Mouse (Mus musculus) gastrocnemius, postnatal 10 days (tissue): ENCODE measurements around the gene Ipo9. TPM values are rescaled to one million over a fixed set of nuclear protein-coding genes. Genes with fewer than 3 reads are reported as not detected.

Experiments
- DNase-seq: peaks from one replicate; pipeline ENCODE4 v3.0.0; 2021; ENCODE audit warnings: mixed read lengths
- microRNA-seq, 2 experiments: library from miRNA; unstranded; fragments of <30 nt; microRNA quantifications; one replicate each; pipeline ENCODE4 v1.2.0; 2021
- total RNA-seq, 2 experiments: library from RNA; stranded (reverse); gene quantifications; 2 replicates each; pipeline ENCODE4 v1.2.3; 2021

Gene Ipo9
- total RNA-seq, 2 experiments from 2014 or later = 50.9 to 61.4 TPM

GRCm38 (mm10) chr1:135368245-135368644 lies 62.1 kb downstream of the Ipo9 start:
- peak; percentile 85 for DNase-seq

DNA sequence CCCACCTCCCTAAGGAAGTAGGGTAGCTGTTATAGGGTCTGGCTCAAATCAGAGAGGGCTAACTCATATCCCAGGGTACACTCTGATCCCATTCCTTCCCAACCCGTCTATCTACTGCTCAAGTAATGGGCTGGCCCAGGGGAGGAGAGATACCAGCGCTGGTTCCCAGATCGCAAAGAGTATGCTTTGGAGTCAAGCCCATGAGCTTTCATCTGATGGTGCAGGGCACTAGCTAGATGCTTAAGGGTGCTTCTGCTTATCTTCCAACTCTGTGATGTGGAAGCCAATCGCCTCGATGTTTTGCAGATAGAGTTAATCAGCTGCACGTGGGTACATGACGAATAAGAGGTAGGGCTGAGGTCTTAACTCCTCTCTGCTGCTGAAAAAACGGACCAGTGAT lies 62.7 kb downstream of the Ipo9 start:
- DNase-seq = no peak

GRCm38 (mm10) chr1:135367005-135367404 lies 63.3 kb downstream of the Ipo9 start:
- no peak for DNase-seq

GRCm38 (mm10) chr1:135366380-135366779 lies 63.9 kb downstream of the Ipo9 start:
- no peak for DNase-seq

GRCm38 (mm10) chr1:135363446-135363845 lies 66.9 kb downstream of the Ipo9 start:
- no peak for DNase-seq

DNA sequence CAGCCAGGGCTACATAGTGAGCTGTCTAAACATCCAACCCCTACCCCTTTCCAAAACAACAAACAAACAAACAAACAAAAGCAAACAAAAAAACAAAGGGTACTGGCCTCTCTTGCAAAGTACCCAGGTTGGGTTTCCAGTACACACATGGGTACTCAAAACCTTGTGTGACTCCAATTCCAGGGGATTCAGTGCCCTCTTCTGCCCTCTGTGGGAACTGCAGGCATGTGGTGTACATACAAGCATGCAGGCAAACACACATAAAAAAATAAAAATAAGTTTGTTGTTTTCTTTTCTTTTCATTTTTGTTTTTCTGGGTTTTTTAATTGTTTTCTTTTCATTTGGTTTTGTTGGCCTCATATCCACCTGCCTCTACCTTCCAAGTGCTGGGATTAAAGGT lies 68.2 kb downstream of the Ipo9 start:
- no peak for DNase-seq

DNA sequence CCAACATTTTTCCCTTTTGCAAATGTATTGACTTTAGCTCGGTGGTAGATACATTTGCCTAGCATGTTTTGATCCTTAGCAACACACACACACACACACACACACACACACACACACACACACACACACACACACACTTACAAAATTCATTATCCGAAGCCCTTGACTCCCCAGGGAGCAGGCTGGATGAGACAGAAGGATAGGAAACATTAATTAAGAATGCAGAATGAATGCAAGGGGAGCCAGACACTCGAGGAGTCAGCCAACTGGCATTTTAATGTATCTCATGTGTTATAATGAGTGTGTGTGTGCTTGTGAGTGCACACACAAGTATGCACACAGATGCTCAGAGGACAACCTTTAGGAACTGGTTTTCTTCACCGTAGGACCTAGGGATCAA lies 68.8 kb downstream of the Ipo9 start:
- no peak for DNase-seq

GRCm38 (mm10) chr1:135359071-135359470 lies 71.2 kb downstream of the Ipo9 start:
- no peak for DNase-seq

GRCm38 (mm10) chr1:135351953-135352352 lies 78.3 kb downstream of the Ipo9 start:
- DNase-seq = no peak

DNA sequence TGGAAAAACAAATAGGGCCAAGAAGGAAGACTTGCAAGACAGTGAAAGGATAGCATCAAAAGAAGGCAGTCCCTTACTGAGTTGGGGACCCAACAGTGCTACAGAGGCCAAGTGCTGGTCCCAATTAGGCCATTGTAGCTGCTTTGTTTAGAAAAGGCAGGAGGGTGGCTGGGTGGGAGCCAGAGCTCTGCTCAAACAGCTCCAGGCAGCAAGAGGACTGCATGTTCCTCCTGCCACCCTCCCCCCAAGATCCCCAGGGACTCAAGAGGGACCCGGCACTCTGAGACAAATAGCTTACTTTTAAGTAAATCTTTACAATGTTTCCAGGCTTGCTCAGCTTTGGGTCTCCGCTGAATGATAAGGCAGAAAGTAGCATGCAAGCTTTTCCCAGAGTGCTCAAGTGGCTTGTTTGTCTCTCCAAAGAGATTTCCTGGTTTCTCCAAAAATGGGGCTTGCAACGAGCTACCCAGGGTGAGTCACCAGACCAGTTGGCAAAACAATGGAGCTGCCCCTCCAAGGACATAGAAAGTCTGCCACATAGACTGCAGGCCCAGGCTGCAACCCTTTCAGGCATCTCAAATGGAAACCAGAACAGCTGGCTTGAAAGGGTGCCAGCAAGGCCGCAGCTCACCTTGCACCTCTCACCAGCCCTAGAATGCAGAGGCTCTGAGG lies 82.7 kb downstream of the Ipo9 start:
- no peak for DNase-seq

- DNase-seq = no peak
Observed at GRCm38 (mm10) chr1:135346891-135347290, 83.4 kb downstream of the Ipo9 start.

DNA sequence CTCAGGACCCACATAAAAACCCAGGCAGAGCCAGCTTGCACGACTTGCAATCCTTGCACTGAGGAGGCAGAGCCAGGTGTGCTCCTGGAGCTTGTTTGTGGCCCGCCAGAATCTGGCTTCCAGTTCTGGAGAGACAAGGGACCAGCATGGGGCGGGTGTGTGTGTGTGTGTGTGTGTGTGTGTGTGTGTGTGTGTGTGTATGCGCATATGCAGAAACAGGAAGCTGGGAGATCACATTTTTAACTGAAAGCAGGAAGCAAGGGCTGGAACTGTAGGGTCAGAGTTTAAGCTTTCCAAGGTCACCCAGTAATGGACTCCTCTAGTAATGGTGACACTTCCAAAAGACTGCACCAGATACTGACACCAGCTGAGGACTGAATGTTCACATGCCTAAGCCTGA lies 86.3 kb downstream of the Ipo9 start:
- DNase-seq = no peak

DNA sequence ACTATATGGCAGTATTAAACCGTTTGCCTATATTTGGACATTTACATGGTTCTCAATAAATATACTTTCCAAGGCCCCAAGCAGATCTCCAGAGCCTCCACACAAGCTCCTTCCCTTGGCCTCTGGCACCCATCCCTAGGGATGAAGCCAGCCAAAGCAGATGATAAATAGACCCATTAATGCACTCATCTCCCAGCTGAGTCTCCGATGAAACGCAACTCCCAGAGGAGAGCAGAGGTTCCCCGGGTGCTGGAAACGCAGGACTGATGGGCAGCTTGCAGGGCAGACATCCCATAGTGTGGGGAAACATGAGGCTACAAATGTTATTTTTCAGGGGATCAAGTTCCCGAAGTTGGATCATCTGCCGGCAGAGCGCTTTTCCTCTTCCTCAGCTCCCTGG lies 88.4 kb downstream of the Ipo9 start:
- DNase-seq = no peak

Small RNA genes within 50 kb of the gene (microRNA-seq; reads per million reads assigned to microRNA genes)
- gene Mir1231 = 0 reads per million in 2 experiments

Other genes starting within 250 kb of the Ipo9 start
- gene Elf3, start 171.9 kb downstream of the Ipo9 start, total RNA-seq = under 1 TPM; 0.23 to 0.25 TPM
- gene Rnpep, start 146.4 kb downstream of the Ipo9 start, total RNA-seq = 10 to 100 TPM; 11.4 to 16.8 TPM
- 100 to 1,000 TPM; 201 to 217 TPM for gene Timm17a, start 116.7 kb downstream of the Ipo9 start, total RNA-seq
- 1 to 10 TPM; 2.5 to 3.7 TPM for gene Lmod1, start 105.7 kb downstream of the Ipo9 start, total RNA-seq
- 100 to 1,000 TPM; 261 to 295 TPM for gene Shisa4, start 55.3 kb downstream of the Ipo9 start, total RNA-seq
- gene Nav1, start 176.8 kb upstream of the Ipo9 start, total RNA-seq = 10 to 100 TPM; 17.2 to 29.5 TPM